Mouse (Mus musculus): ENCODE results near the gene Olfr73. TPM values are rescaled to one million over a fixed set of nuclear protein-coding genes. Genes with fewer than 3 reads are reported as not detected.

Olfr73 gene
- polyA plus RNA-seq, 1 experiment from 2014 or later, result not detected

Other genes starting within 250 kb of the Olfr73 start
- gene Olfr1143, start 237.1 kb downstream of the Olfr73 start, polyA plus RNA-seq (2014; fragmentation: Nextera tagmentation; extraction: Ambion mirVana), result 0.18 TPM in 1 of 2 replicates, not detected in the other
- gene Olfr1145, start 227.9 kb downstream of the Olfr73 start, polyA plus RNA-seq (2014; fragmentation: Nextera tagmentation; extraction: Ambion mirVana), result not detected in 2 replicates
- not detected in 2 replicates for gene Olfr1148, start 207.2 kb downstream of the Olfr73 start, polyA plus RNA-seq (2014; fragmentation: Nextera tagmentation; extraction: Ambion mirVana)
- not detected in 2 replicates for gene Olfr1150-ps1, start 193.7 kb downstream of the Olfr73 start, polyA plus RNA-seq (2014; fragmentation: Nextera tagmentation; extraction: Ambion mirVana)
- gene Olfr1151, start 181.8 kb downstream of the Olfr73 start, polyA plus RNA-seq (2014; fragmentation: Nextera tagmentation; extraction: Ambion mirVana), result not detected in 2 replicates
- 0.06 TPM in 1 of 2 replicates, not detected in the other for gene Olfr1152, start 171.2 kb downstream of the Olfr73 start, polyA plus RNA-seq (2014; fragmentation: Nextera tagmentation; extraction: Ambion mirVana)
- gene Olfr1153, start 142.7 kb downstream of the Olfr73 start, polyA plus RNA-seq (2014; fragmentation: Nextera tagmentation; extraction: Ambion mirVana), result 0.11 TPM in 1 of 2 replicates, not detected in the other
- gene Olfr1154, start 132.5 kb downstream of the Olfr73 start, polyA plus RNA-seq (2014; fragmentation: Nextera tagmentation; extraction: Ambion mirVana), result not detected in 2 replicates
- gene Olfr1155, start 92.6 kb downstream of the Olfr73 start, polyA plus RNA-seq (2014; fragmentation: Nextera tagmentation; extraction: Ambion mirVana), result not detected in 2 replicates
- 0.11 TPM in 1 of 2 replicates, not detected in the other for gene Olfr1156, start 84.6 kb downstream of the Olfr73 start, polyA plus RNA-seq (2014; fragmentation: Nextera tagmentation; extraction: Ambion mirVana)
- gene Olfr1157, start 69.4 kb downstream of the Olfr73 start, polyA plus RNA-seq (2014; fragmentation: Nextera tagmentation; extraction: Ambion mirVana), result not detected in 2 replicates
- not detected in 2 replicates for gene Olfr74, start 63.0 kb downstream of the Olfr73 start, polyA plus RNA-seq (2014; fragmentation: Nextera tagmentation; extraction: Ambion mirVana)
- not detected in 2 replicates for gene Olfr1158, start 47.6 kb downstream of the Olfr73 start, polyA plus RNA-seq (2014; fragmentation: Nextera tagmentation; extraction: Ambion mirVana)
- not detected in 2 replicates for gene Olfr1160, start 29.4 kb downstream of the Olfr73 start, polyA plus RNA-seq (2014; fragmentation: Nextera tagmentation; extraction: Ambion mirVana)
- gene Olfr1161, start 14.9 kb downstream of the Olfr73 start, polyA plus RNA-seq (2014; fragmentation: Nextera tagmentation; extraction: Ambion mirVana), result not detected in 2 replicates
- gene Olfr1162, start 13.4 kb upstream of the Olfr73 start, polyA plus RNA-seq (2014; fragmentation: Nextera tagmentation; extraction: Ambion mirVana), result 0.09 TPM in 1 of 2 replicates, not detected in the other
- not detected in 2 replicates for gene Olfr1163, start 34.1 kb upstream of the Olfr73 start, polyA plus RNA-seq (2014; fragmentation: Nextera tagmentation; extraction: Ambion mirVana)
- not detected in 2 replicates for gene Olfr1164, start 56.3 kb upstream of the Olfr73 start, polyA plus RNA-seq (2014; fragmentation: Nextera tagmentation; extraction: Ambion mirVana)
- 0.11 TPM in 1 of 2 replicates, not detected in the other for gene Olfr1166, start 90.6 kb upstream of the Olfr73 start, polyA plus RNA-seq (2014; fragmentation: Nextera tagmentation; extraction: Ambion mirVana)
- gene Olfr1167, start 117.5 kb upstream of the Olfr73 start, polyA plus RNA-seq (2014; fragmentation: Nextera tagmentation; extraction: Ambion mirVana), result not detected in 2 replicates
- gene Olfr1168, start 144.2 kb upstream of the Olfr73 start, polyA plus RNA-seq (2014; fragmentation: Nextera tagmentation; extraction: Ambion mirVana), result not detected in 2 replicates
- gene Olfr1170, start 190.6 kb upstream of the Olfr73 start, polyA plus RNA-seq (2014; fragmentation: Nextera tagmentation; extraction: Ambion mirVana), result not detected in 2 replicates
- 0.07 TPM in 1 of 2 replicates, not detected in the other for gene Olfr1173, start 242.2 kb upstream of the Olfr73 start, polyA plus RNA-seq (2014; fragmentation: Nextera tagmentation; extraction: Ambion mirVana)

All from embryonic facial prominence, embryonic 14.5 days (tissue).